Mouse (Mus musculus) heart, embryonic 14.5 days (tissue): Measurements from ENCODE around the gene Ddx5. TPM values are rescaled to one million over a fixed set of nuclear protein-coding genes. Genes with fewer than 3 reads are reported as not detected.

Experiments
- ATAC-seq: fragments of 200-750 bp; cut with Nextera tagmentation; 2 replicates; pipeline ENCODE4 v1.8.0; 2017; ENCODE audit warnings: low read depth, moderate TSS enrichment; ENCODE audit not compliant: insufficient number of reproducible peaks, insufficient read depth, low FRiP score
- H3K27ac ChIP-seq, 2 experiments: fragments of 200-500 bp in 1 of 2; fragments of 300-500 bp in 1 of 2; sonication (generic) in 1 of 2; replicated peaks in 1 of 2; 2 replicates each; pipeline ENCODE4 v1.5.1; 2012 to 2014; ENCODE audit warnings: low read depth in 2 of 2, low read length in 2 of 2, control low read depth in 1 of 2, mild to moderate bottlenecking in 1 of 2, mixed read lengths in 1 of 2; ENCODE audit not compliant: control insufficient read depth in 1 of 2, insufficient read depth in 1 of 2
- H3K27me3 ChIP-seq: fragments of 300-500 bp; sonication (generic); 2 replicates; pipeline ENCODE4 v1.6.1; 2014; ENCODE audit warnings: mild to moderate bottlenecking, low read length, control low read depth; ENCODE audit not compliant: control insufficient read depth, insufficient read depth
- H3K36me3 ChIP-seq: fragments of 300-500 bp; sonication (generic); 2 replicates; pipeline ENCODE4 v1.6.1; 2014; ENCODE audit warnings: mild to moderate bottlenecking, control low read depth, low read length, mixed read lengths; ENCODE audit not compliant: control insufficient read depth, insufficient read depth
- H3K4me1 ChIP-seq, 2 experiments: fragments of 200-500 bp in 1 of 2; fragments of 300-500 bp in 1 of 2; sonication (generic) in 1 of 2; 2 replicates each; pipeline ENCODE4 v1.6.1; 2012 to 2014; ENCODE audit warnings: low read length in 2 of 2, control low read depth in 1 of 2, mixed read lengths in 1 of 2; ENCODE audit not compliant: control insufficient read depth in 2 of 2, insufficient read depth in 2 of 2
- H3K4me2 ChIP-seq: fragments of 300-500 bp; sonication (generic); 2 replicates; pipeline ENCODE4 v1.6.1; 2014; ENCODE audit warnings: mild to moderate bottlenecking, low read length
- H3K4me3 ChIP-seq, 2 experiments: fragments of 200-500 bp in 1 of 2; fragments of 300-500 bp in 1 of 2; sonication (generic) in 1 of 2; 2 replicates each; pipeline ENCODE4 v1.5.1; 2012 to 2014; ENCODE audit warnings: low read length in 2 of 2, mild to moderate bottlenecking in 2 of 2, control low read depth in 1 of 2, low read depth in 1 of 2, moderate library complexity in 1 of 2; ENCODE audit not compliant: control insufficient read depth in 1 of 2, insufficient read depth in 1 of 2
- H3K9ac ChIP-seq: fragments of 300-500 bp; sonication (generic); 2 replicates; pipeline ENCODE4 v1.6.1; 2014; ENCODE audit warnings: mild to moderate bottlenecking, low read length
- H3K9me3 ChIP-seq: fragments of 300-500 bp; sonication (generic); 2 replicates; pipeline ENCODE4 v1.6.1; 2016; ENCODE audit warnings: low read length, control low read depth; ENCODE audit not compliant: control insufficient read depth
- WGBS: fragments of 180-500 bp; shearing (Covaris S2); extraction: QIAGEN DNeasy Blood & Tissue Kit; methylation state at CpG from one replicate; pipeline ENCODE4 v1.1.7; 2014; 5-methylcytosine and 5-hydroxymethylcytosine counted together
- polyA plus RNA-seq: library from polyadenylated mRNA; unstranded; fragments of >200 nt; fragmentation: Nextera tagmentation; extraction: Ambion mirVana; gene quantifications from 2 replicates; pipeline ENCODE4 v1.2.1, GENCODE M21; 2014

The Ddx5 gene
- polyA plus RNA-seq, 1 experiment from 2014 or later, result 251 TPM

DNA sequence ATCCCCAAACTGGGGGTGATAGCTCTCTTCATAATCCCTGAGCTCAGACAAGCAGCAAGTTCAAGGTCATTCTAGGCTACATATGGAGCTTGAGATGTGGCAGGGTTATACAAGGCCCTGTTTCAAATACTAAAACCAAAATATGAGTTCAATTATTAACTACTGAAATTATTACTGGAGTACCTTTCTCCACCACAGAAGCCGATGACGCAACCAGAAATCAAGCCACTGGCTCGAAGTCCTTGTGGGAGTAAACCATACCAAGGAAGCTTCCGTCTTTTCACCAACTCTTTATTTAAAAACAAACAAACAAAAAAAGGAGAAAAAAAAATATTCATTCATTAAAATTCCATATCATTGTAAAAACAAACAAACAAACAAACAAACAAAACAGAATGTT lies 12.0 kb downstream of the Ddx5 start:
- ATAC-seq, result no peak
- Histone ChIP-seq H3K9me3 (no peaks in the 10 kb centered on the region), H3K4me2 (no peak overlapping the region), H3K27ac (no peak overlapping the region), H3K27me3 (no peaks in the 10 kb centered on the region), H3K4me1 (peaks cover 0 to 13% of the 10 kb centered on the region in 2 experiments; a peak in 1 of 4 replicates), H3K9ac (no peak overlapping the region), H3K4me3 (no peak overlapping the region), H3K36me3 (peaks cover 75% of the 10 kb centered on the region)
- WGBS, result 93% methylated on average over 4 of the region's 4 CpGs

DNA sequence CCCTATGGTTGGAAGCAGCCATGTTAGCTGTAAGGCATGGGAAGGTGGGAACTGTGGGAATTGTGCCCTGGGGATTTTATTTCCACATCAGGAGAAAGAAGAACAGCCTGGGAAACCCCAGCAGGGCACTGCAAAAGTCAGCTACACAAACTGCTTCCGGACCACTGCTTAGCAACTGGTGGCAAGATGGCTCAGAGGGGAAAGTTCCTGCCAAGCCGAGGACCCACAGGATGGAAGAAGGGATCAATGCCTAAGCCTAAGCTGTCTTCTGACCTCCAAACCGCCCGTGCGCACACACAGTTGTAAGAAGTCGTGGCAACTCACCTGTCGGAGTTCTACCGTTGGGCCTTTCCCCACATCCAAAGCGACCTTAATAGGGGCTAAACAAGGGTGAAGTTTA lies 15.9 kb downstream of the Ddx5 start:
- Histone ChIP-seq H3K9me3 (no peaks in the 10 kb centered on the region), H3K9ac (no peak overlapping the region), H3K4me1 (peaks cover 0 to 7% of the 10 kb centered on the region in 2 experiments; a peak in 1 of 4 replicates), H3K36me3 (peaks cover 85% of the 10 kb centered on the region), H3K27ac (no peak overlapping the region), H3K27me3 (no peaks in the 10 kb centered on the region), H3K4me3 (no peak overlapping the region), H3K4me2 (no peak overlapping the region)
- ATAC-seq, result no peak
- WGBS, result 93% methylated on average over 9 of the region's 9 CpGs

DNA sequence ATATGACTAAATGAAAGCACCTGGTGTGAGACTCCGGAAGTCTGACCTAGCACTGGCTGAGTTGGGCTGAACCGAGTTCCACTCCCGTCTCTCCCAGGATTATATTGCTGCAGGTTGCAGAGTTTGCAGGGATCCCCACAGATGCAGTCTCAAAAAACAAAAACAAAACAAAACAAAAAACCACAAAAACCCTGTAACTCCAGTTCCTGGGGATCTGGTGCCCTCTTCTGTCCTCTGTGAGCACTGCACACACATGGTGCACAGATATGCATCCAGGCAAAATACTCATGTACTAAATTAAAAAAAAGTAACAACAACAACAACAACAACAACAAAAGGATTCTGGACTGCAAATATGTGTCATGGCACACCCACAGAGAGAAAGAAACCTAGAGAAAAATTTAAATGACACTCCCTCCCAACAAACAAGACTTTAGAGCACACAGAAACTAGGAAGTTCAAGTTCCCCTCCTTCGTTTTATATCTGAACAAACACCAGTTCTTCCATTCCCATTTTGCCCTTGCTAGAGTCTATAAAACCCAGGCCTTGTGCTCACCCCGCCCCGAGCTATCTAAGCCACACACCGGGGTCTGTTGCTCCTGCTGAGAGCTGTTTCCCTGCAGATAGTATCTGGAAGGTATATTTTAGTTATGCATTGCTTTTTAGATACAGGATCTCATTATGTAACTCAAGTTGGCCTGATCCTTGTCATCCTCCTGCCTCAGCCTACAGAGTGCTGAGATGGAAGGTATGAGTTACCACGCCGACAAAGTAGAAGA lies 18.6 kb downstream of the Ddx5 start:
- Histone ChIP-seq H3K9me3 (peaks cover 6% of the 10 kb centered on the region; the same call in 1 of the 2 replicates), H3K4me3 (no peak overlapping the region), H3K27ac (no peak overlapping the region), H3K36me3 (peaks cover 93% of the 10 kb centered on the region), H3K27me3 (no peaks in the 10 kb centered on the region), H3K9ac (no peak overlapping the region), H3K4me2 (no peak overlapping the region), H3K4me1 (no peaks in the 10 kb centered on the region)
- 93% methylated on average over 9 of the region's 9 CpGs for WGBS
- ATAC-seq, result no peak

DNA sequence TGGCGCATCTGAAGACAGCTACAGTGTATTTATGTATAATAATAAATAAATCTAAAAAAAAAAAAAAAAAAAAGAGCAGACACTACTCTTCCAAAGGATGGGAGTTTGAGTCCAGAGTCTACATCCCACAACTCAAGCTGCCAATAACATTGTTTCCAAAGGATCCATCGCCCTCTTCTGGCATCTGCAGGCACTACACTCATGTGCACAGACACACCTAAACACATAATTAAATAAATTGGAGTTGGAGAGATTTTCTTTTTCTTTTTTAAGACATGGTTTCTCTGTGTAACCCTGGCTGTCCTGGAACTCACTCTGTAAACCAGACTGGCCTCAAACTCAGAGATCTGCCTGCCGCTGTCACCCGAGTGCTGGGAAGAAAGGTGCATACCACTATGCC lies 21.5 kb downstream of the Ddx5 start:
- WGBS, result 91% methylated on average over 4 of the region's 4 CpGs
- Histone ChIP-seq H3K36me3 (peaks cover 70% of the 10 kb centered on the region), H3K27ac (no peak overlapping the region), H3K4me3 (no peak overlapping the region), H3K4me2 (no peak overlapping the region), H3K27me3 (no peaks in the 10 kb centered on the region), H3K4me1 (peaks cover 10 to 19% of the 10 kb centered on the region in 2 experiments), H3K9me3 (peaks cover 6% of the 10 kb centered on the region; the same call in 1 of the 2 replicates), H3K9ac (no peak overlapping the region)
- no peak for ATAC-seq

DNA sequence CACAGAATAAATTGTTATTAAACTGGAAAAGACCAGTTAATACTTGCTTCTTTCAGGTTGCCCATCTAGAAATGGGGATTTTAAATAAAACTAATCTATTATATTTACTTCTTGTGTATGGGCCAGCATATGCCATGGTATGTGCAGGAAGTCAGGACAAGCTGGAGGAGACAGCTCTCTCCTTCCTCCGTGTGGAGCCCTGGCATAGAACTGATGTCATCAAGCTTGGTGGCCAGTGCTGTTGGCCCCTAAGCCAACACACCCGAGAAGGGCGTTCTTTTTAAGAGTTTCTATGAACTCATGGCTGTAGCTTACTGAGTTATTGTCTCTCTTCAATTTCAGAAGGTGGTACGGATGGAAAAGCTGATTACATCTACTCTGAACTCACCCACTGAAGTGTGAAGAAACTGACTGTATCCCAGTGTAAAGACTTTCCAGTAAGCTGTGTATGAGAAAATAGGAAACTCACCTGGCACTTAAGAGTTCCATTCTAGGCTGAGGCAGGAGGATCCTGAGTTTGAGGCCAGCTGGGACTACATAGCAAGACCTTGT lies 22.3 kb downstream of the Ddx5 start:
- Histone ChIP-seq H3K9ac (no peak overlapping the region), H3K4me3 (no peak overlapping the region), H3K4me1 (peaks cover 15 to 27% of the 10 kb centered on the region in 2 experiments), H3K27ac (no peak overlapping the region), H3K4me2 (no peak overlapping the region), H3K36me3 (peaks cover 62% of the 10 kb centered on the region), H3K9me3 (peaks cover 6% of the 10 kb centered on the region; the same call in 1 of the 2 replicates), H3K27me3 (no peaks in the 10 kb centered on the region)
- 88% methylated on average over 4 of the region's 4 CpGs for WGBS
- no peak for ATAC-seq

DNA sequence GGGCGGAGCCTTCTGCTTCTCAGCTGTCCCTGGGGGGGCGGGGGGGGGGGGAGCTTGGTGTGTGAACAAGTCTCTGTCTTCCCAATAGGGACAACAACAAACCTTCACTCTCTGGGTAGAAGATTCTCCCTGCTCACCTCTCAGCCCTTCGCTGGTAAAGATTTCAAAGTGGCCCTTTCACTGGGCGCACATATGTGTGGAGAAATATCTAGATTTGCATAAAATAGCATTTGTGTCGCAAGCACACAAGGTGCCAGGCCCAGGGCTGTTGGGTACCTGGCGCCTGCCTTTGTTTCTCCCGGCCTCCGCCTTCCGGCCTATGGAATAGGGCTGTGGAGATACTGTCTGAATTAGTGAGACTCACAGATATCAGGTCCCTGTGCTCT lies 26.2 kb downstream of the Ddx5 start:
- Histone ChIP-seq H3K4me2 (0 out of 2 replicates have a peak overlapping the region, but pooled peaks have one; percentile 16), H3K9ac (peak overlapping the region; percentile 46), H3K9me3 (peaks cover 4% of the 10 kb centered on the region; the same call in 1 of the 2 replicates), H3K4me3 (no peak overlapping the region), H3K36me3 (peaks cover 28% of the 10 kb centered on the region), H3K27ac (peak overlapping the region; percentile 92 to 93), H3K27me3 (no peaks in the 10 kb centered on the region), H3K4me1 (peaks cover 22 to 35% of the 10 kb centered on the region in 2 experiments)
- whole genome bisulfite sequencing, result 56% methylated on average over 9 of the region's 9 CpGs
- no peak for ATAC-seq

DNA sequence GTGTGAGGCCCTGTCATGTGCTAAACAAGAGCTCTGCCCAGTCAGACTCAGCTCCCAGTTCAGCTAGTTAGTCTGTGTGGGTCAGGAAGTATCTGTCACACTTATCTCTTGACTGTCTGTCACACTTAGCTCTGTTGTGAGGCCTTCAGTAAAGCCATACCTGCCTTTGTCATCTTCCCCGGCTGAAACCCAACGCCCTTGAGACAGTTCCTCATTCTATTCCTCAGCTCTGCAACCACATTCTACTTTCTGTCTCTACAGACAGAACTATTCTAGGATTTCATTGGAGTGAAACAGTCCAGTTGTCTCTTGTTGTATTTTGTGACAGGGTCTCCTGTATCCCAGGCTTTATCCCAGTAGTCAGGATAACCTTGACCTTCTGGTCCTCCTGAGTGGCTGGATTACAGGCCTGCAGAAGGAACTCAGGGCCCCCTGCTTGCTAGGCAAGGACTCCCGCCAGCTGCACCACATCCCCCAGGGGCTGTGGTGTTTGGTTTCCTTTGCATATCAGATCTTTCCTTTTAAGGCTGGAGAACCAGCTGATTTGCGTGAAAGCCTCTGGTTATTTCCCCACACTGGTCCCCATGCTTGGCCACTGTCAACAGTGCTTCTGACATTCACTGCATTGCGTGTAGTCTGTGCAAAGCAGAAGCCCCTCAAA lies 26.7 kb downstream of the Ddx5 start:
- WGBS, result 6% methylated on average over 5 of the region's 5 CpGs
- H3K4me3 ChIP-seq, result no peak overlapping the region
- peak overlapping the region; percentile 92 to 93 for H3K27ac ChIP-seq
- no peaks in the 10 kb centered on the region for H3K9me3 ChIP-seq
- H3K4me1 ChIP-seq, result peaks cover 26 to 39% of the 10 kb centered on the region in 2 experiments
- peak; percentile 68 for ATAC-seq
- H3K9ac ChIP-seq, result peak overlapping the region; percentile 46
- peaks cover 23% of the 10 kb centered on the region for H3K36me3 ChIP-seq
- H3K27me3 ChIP-seq, result no peaks in the 10 kb centered on the region
- 0 out of 2 replicates have a peak overlapping the region, but pooled peaks have one; percentile 16 for H3K4me2 ChIP-seq
